Mouse (Mus musculus) gastrocnemius, postnatal 36 days (tissue): Measurements from ENCODE around the gene Pik3c2b. TPM values are rescaled to one million over a fixed set of nuclear protein-coding genes. Genes with fewer than 3 reads are reported as not detected.
A peak's percentile ranks its signal among the peaks of the same experiment; 100 is the strongest.
"Not testable (repeated sequence)": the region's sequence is repeated elsewhere in the genome, so short reads cannot be mapped to it uniquely, and the experiment has no call there.

Experiments used
- DNase-seq, 2 experiments: peaks; one replicate each; pipeline ENCODE4 v3.0.0; 2022
- intact Hi-C: fragments of 180-260 bp; cut with DNase I; formaldehyde crosslinking; loops from one replicate; pipeline ENCODE4 v1.15.1; 2025
- long read RNA-seq, 2 experiments: library from polyadenylated mRNA; stranded (forward); transcript quantifications; one replicate each; pipeline ENCODE4 v2.0.0; 2021
- total RNA-seq, 2 experiments: library from RNA; stranded (reverse); gene quantifications; 2 replicates each; pipeline ENCODE4 v1.2.3; 2021

Gene Pik3c2b
- 10 to 100 TPM in 1 of 2 experiments, 1 to 10 TPM in 1; 9.3 to 11.1 TPM for total RNA-seq
- long read RNA-seq, experiment 1, partial matches to known transcripts, result 0 of 1 reads
- long read RNA-seq, experiment 1, other reads (novel, unspliced or antisense), result 1 of 1 reads
- long read RNA-seq, experiment 2, partial matches to known transcripts, result 0 of 5 reads
- long read RNA-seq, experiment 2, other reads (novel, unspliced or antisense), result 5 of 5 reads

- intact Hi-C loops, result loop anchor here (10.0 kb wide), 1 partner anchor 260 kb away; the partner anchor contains the start of gene Golt1a
Measured at GRCm38 (mm10) chr1:133045011-133045860, at the start of gene Pik3c2b. Pik3c2b (plus strand) TSS chr1:133045667.

GRCm38 (mm10) chr1:133000347-133000746 is 45.1 kb upstream of the Pik3c2b start:
- intact Hi-C loops, result no loop called here
- no peak for DNase-seq

More at GRCm38 (mm10) chr1:133045011-133045860, at the start of gene Pik3c2b:
- DNase-seq, result no peak

GRCm38 (mm10) chr1:133006571-133006970 is 38.9 kb upstream of the Pik3c2b start:
- DNase-seq, result no peak
- intact Hi-C loops, result no loop called here

DNA sequence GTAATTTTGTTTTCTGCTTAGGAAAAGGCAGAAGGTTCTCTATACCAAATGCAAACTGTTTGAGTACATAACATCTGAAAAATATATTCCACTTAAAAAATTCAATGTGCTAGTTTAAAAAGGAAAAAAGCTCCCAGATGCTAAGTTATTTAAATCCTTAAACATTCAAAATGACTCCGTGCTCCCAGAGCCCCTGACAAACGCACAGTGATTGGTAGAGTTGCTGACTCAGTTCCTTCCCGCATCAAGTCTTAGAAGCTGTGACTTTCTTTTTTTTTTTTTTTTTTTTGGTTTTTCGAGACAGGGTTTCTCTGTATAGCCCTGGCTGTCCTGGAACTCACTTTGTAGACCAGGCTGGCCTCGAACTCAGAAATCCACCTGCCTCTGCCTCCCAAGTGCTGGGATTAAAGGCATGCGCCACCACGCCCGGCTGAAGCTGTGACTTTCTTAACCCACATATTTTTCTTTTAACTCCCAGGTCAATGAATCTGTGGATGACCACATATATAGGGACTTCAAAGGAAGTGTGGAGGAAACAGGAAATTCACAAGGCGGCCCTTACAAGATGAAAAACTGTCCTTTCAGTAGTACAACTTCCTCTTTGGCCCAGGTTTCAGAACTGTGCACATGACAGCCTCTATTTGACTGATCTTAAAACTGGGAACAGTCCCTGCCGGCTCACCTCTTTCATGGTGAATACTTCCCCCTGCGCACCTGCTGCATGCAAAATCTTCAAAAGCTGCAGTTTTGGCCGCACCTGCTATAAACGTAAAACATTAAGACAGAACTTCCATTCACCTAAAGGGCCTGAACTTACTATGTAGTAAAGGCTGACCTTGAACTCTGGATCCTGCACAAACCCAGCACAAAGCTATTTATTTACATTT is 33.3 kb upstream of the Pik3c2b start:
- DNase-seq, result no peak
- intact Hi-C loops, result no loop called here

DNA sequence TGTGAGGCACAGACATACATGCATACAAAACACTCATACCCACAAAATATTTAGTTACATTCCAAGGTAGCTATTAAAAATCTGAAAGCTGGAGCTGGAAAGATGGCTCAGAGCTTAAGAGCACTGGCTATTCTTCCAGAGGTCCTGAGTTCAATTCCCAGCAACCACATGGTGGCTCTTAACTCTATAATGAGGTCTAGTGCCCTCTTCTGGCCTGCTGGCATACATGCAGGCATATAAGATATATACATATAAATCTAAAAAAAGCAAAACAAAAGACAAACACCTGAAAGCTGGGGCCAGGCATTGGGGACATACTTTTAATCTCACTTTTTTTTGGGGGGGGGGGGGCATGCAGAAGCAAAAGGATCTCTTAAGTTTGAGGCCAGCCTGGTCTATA is 32.1 kb upstream of the Pik3c2b start:
- no peak for DNase-seq
- intact Hi-C loops, result no loop called here

DNA sequence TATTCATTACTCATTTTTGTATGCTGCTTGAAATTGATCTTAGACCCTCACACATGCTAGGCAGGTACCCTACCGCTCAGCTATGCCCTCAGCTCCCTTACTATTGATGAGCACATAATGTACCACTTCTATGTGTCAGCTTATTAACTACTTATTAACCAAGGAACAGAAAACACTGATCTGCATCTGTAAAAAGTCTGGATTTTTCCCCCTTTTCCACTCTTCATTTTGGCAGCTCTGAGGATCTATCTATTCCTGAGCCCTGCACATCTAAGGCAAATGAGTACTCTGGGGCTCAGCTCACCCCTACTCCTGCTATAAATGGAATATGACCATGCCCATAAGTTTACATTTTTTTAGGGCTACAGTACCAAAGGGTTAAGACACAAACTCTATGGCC is 31.3 kb upstream of the Pik3c2b start:
- no peak for DNase-seq
- intact Hi-C loops, result no loop called here

DNA sequence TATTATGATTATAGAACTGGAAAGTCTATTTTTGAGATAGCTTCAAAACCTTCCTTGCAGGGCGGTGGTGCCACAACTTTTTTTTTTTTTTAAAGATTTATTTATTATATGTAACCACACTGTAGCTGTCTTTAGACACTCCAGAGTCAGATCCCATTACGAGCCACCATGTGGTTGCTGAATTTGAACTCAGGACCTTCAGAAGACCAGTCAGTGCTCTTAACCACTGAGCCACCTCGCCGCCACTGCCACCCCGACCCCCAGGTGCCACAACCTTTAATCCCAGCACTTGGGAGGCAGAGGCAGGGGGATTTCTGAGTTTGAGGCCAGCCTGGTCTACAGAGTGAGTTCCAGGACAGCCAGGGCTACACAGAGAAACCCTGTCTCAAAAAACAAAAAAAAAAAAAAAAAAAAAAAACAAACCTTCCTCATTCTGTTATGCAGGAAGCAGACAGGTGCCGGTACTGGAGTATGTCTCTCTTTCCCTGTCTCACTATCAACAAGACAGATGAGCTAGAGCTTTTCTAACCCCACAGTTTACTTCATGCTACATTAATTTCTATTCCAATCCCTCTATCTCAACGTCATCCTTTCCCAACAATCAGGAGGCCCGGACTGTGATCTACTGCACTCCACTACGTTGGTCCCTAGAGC is 28.6 kb upstream of the Pik3c2b start:
- intact Hi-C loops, result no loop called here
- no peak for DNase-seq

- intact Hi-C loops, result no loop called here
- no peak for DNase-seq
Measured at GRCm38 (mm10) chr1:133018580-133018979, 26.9 kb upstream of the Pik3c2b start.

DNA sequence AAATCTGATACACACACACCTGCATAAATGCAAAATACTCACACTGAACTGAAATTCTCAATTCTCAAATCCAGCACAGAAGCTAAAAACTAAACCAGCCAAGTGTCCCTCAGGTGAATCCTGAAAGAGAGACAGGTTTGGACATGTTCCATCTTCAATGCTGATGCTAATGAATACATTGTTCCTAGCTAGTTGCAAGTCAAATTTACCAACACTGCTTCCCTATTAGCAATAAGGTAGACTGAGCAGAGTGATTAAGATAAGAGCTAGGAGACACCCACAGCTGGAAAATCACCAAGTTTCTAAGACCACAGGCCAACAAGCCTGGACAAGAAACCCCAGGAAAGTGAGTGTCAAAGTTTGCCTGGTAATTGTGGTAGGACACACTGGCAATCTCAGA is 26.2 kb upstream of the Pik3c2b start:
- DNase-seq, result no peak
- intact Hi-C loops, result no loop called here

GRCm38 (mm10) chr1:133020137-133020894 is 25.2 kb upstream of the Pik3c2b start:
- intact Hi-C loops, result no loop called here
- no peak for DNase-seq

DNA sequence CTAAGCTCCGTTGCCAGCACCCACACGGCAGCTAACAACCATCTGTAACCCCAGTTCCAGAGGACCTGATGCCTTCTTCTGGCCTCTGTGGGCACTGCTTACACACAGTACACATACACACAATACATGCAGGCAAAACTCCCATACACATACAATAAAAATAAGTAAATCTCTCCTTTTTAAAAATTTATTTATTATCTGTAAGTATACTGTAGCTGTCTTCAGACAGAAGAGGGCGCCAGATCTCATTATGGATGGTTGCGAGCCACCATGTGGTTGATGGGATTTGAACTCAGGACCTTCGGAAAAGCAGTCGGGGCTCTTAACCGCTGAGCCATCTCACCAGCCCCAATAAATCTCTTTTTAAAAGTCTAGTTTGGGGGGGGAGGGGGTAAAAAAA is 24.1 kb upstream of the Pik3c2b start:
- no peak for DNase-seq
- intact Hi-C loops, result no loop called here

GRCm38 (mm10) chr1:133021971-133022370 is 23.5 kb upstream of the Pik3c2b start:
- DNase-seq, intact Hi-C loops: not testable (repeated sequence)

- DNase-seq, intact Hi-C loops: not testable (repeated sequence)
Measured at GRCm38 (mm10) chr1:133023723-133024122, 21.7 kb upstream of the Pik3c2b start.

- intact Hi-C loops, result no loop called here
- DNase-seq, result no peak
Measured at GRCm38 (mm10) chr1:133024426-133024825, 21.0 kb upstream of the Pik3c2b start.

- DNase-seq, result peak; percentile 74 to 76
- intact Hi-C loops, result no loop called here
Measured at GRCm38 (mm10) chr1:133025051-133025795, 20.2 kb upstream of the Pik3c2b start.

- DNase-seq, intact Hi-C loops: not testable (repeated sequence)
Measured at GRCm38 (mm10) chr1:133025796-133026190, 19.7 kb upstream of the Pik3c2b start.

- intact Hi-C loops, result no loop called here
- DNase-seq, result no peak
Measured at GRCm38 (mm10) chr1:133027126-133027525, 18.3 kb upstream of the Pik3c2b start.

GRCm38 (mm10) chr1:133027980-133028379 is 17.5 kb upstream of the Pik3c2b start:
- intact Hi-C loops, result no loop called here

DNA sequence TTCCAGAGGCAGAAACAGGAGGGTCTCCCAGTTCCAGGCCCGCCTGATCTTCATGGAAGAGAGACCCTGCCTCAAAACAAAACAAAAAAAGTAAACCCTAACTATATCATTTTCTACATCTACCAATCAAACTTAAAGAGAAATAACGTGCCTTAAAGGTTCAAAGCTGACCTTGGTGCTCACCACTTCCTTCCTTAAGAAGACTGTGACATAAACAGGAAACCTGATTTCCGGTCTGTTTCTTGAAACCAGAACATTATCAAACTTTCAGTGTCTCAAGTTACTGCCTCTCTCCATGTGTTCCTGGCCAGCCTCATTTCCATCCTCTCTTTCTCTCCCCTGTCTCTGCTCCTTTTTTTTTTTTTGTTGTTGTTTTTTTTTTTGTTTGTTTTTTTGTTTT is 15.7 kb upstream of the Pik3c2b start:
- intact Hi-C loops, result loop anchor here (10.0 kb wide), 1 partner anchor 585 kb away; the partner anchor contains the start of gene Snrpe
- DNase-seq, result no peak

More at GRCm38 (mm10) chr1:133027980-133028379, 17.5 kb upstream of the Pik3c2b start:
- no peak for DNase-seq
